16 mouse cellular contexts compared by ENCODE assay signal in the genomic region with DNA sequence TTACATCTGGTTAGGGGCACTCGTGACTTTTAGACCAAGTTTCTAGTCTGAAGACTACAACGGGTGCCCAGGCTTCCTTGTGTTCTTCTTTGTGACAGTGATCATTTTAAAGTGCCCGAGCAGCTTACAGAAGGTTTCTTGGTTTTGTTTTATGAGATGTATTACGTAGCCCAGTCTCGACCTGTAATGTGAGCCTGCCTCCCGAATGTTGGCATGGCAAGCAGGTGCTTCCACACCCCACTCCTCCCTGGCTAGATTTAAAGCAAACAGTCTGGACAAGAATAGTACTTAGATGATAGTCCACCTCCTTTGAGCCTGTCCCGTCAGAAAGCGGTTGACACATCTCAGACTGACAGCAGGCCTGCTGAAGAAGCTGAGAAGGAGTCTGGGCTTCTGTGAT. TPM values are rescaled to one million over a fixed set of nuclear protein-coding genes. Genes with fewer than 3 reads are reported as not detected.
DNase-seq lines count a peak whose midpoint lies in the region; ATAC-seq and TF ChIP-seq lines count a peak whose summit lies in the region.
"Had no signal": no experiment of that assay in that cellular context is flagged by ENCODE, and none has a peak within 500 bp of the region (broad histone marks: within the 10 kb centered on the region; RNA-seq: fewer than 3 reads in every experiment).

No protein-coding gene starts in this region.

- H3K79me2 ChIP-seq in MEL (ENCODE audit: control insufficient read depth, insufficient read depth, low read length, poor library complexity): no peaks in the 10 kb centered on the region
- H3K79me2 ChIP-seq in myocyte (ENCODE audit: control insufficient read depth, insufficient read depth): no peaks in the 10 kb centered on the region

- no peak overlapping the region for H3K4me2 ChIP-seq in heart, embryonic 15.5 days
- H3K4me2 ChIP-seq in myocyte (ENCODE audit: low read depth): no peak overlapping the region
- H3K4me2 ChIP-seq in midbrain, postnatal 0 days (ENCODE audit: low read depth, low read length, poor library complexity, severe bottlenecking): no peak overlapping the region
- H3K4me2 ChIP-seq: embryonic facial prominence, embryonic 12.5 days; hindbrain, embryonic 15.5 days had no signal

- no peak overlapping the region for H3K9ac ChIP-seq in heart, embryonic 15.5 days
- no peak overlapping the region for H3K9ac ChIP-seq in MEL (ENCODE audit: control insufficient read depth, low read depth, low read length, poor library complexity, severe bottlenecking)
- H3K9ac ChIP-seq in midbrain, postnatal 0 days (replicated peaks; ENCODE audit: low read length, poor library complexity, severe bottlenecking): no peak overlapping the region
- H3K9ac ChIP-seq: embryonic facial prominence, embryonic 12.5 days; forebrain, postnatal 0 days; hindbrain, embryonic 15.5 days had no signal

- intact Hi-C loops in heart, postnatal 14 days (cut with DNase I): no loop called here

- TF ChIP-seq POLR2A in MEL (IDR thresholded peaks at IDR 0.05; ENCODE audit: control insufficient read depth in 1 of 2, insufficient read depth in 1 of 2, low read depth in 1 of 2, low read length in 2 of 2, poor library complexity in 1 of 2): no peak
- no peak for TF ChIP-seq POLR2A in myocyte (IDR thresholded peaks at IDR 0.05; ENCODE audit: insufficient read length, low read depth)

- TF ChIP-seq EP300 in MEL (IDR thresholded peaks at IDR 0.05; ENCODE audit: low read depth in 1 of 2, low read length in 2 of 2): no peak

- no peak for TF ChIP-seq RAD21 in MEL (IDR thresholded peaks at IDR 0.05; ENCODE audit: low read depth, low read length)

- DNase-seq in frontal cortex, postnatal 36 days (ENCODE audit: low spot score in 2 of 2): no peak
- DNase-seq in heart, postnatal 14 days: no peak
- DNase-seq in MEL (ENCODE audit: low read depth, low spot score): peak; percentile 28
- DNase-seq in midbrain, postnatal 0 days (ENCODE audit: low spot score): no peak
- DNase-seq: cerebellum, adult 11-12 months; cerebellum, adult 9-10 months; forebrain, postnatal 0 days; gastrocnemius, postnatal 14 days; heart, adult 2 months had no signal

- H3K9me3 ChIP-seq in heart, embryonic 15.5 days (replicated peaks): no peaks in the 10 kb centered on the region
- H3K9me3 ChIP-seq in MEL (replicated peaks; ENCODE audit: insufficient read depth, low read length): no peaks in the 10 kb centered on the region
- no peaks in the 10 kb centered on the region for H3K9me3 ChIP-seq in midbrain, postnatal 0 days (ENCODE audit: low read length)
- H3K9me3 ChIP-seq: embryonic facial prominence, embryonic 12.5 days; hindbrain, embryonic 15.5 days had no signal

- peak overlapping the region; percentile 44; the same call in 1 of the 2 replicates for H3K27ac ChIP-seq in heart, embryonic 15.5 days
- peak overlapping the region; percentile 69; the same call in 1 of the 2 replicates for H3K27ac ChIP-seq in MEL (ENCODE audit: control insufficient read depth, low read depth, low read length)
- H3K27ac ChIP-seq in midbrain, postnatal 0 days (ENCODE audit: low read depth, low read length): no peak overlapping the region
- H3K27ac ChIP-seq: embryonic facial prominence, embryonic 12.5 days; heart, adult 2 months; hindbrain, embryonic 15.5 days had no signal

- 0 out of 2 replicates have a peak, but pooled peaks have one; percentile 4 for ATAC-seq in frontal cortex, adult (ENCODE audit: low TSS enrichment)
- ATAC-seq in heart, embryonic 15.5 days (replicated peaks; ENCODE audit: insufficient number of reproducible peaks, insufficient read depth, low FRiP score, low read depth): no peak
- ATAC-seq in midbrain, postnatal 0 days (ENCODE audit: low FRiP score): no peak
- ATAC-seq: activated CD4-positive, CD25-positive, alpha-beta regulatory T cell, adult 4 months; forebrain, postnatal 0 days; Patski had no signal

- H3K27me3 ChIP-seq in heart, embryonic 15.5 days: no peaks in the 10 kb centered on the region
- no peaks in the 10 kb centered on the region for H3K27me3 ChIP-seq in MEL (ENCODE audit: control insufficient read depth in 1 of 2, insufficient read depth in 2 of 2, low read length in 2 of 2)
- H3K27me3 ChIP-seq in myocyte (ENCODE audit: control insufficient read depth, insufficient read depth, insufficient read length): no peaks in the 10 kb centered on the region
- no peaks in the 10 kb centered on the region for H3K27me3 ChIP-seq in midbrain, postnatal 0 days (ENCODE audit: insufficient read depth, low read length)
- H3K27me3 ChIP-seq: embryonic facial prominence, embryonic 12.5 days; hindbrain, embryonic 15.5 days; Patski had no signal

- 70% methylated on average over 8 of the region's 8 CpGs for WGBS in heart, embryonic 15.5 days
- WGBS in midbrain, postnatal 0 days: 88% methylated on average over 8 of the region's 8 CpGs

- no peak for TF ChIP-seq CTCF in MEL (IDR thresholded peaks at IDR 0.05 in 2 of 3, conservative IDR thresholded peaks at IDR 0.05 in 1 of 3; ENCODE audit: control insufficient read depth in 1 of 3, insufficient read depth in 1 of 3, low read depth in 2 of 3, low read length in 3 of 3, poor library complexity in 1 of 3, severe bottlenecking in 1 of 3)
- no peak for TF ChIP-seq CTCF in midbrain, postnatal 0 days (IDR thresholded peaks at IDR 0.05)

- no peak overlapping the region for H3ac ChIP-seq in myocyte (ENCODE audit: control insufficient read depth, insufficient read length)

- H3K36me3 ChIP-seq in heart, embryonic 15.5 days: peaks cover 31% of the 10 kb centered on the region
- peaks cover 0 to 8% of the 10 kb centered on the region in 2 experiments; a peak in 2 of 4 replicates for H3K36me3 ChIP-seq in MEL (ENCODE audit: control insufficient read depth in 1 of 2, insufficient read depth in 2 of 2, low read length in 2 of 2)
- peaks cover 20% of the 10 kb centered on the region for H3K36me3 ChIP-seq in myocyte (ENCODE audit: control insufficient read depth, insufficient read depth)
- H3K36me3 ChIP-seq in midbrain, postnatal 0 days (ENCODE audit: insufficient read depth, low read length): peaks cover 37% of the 10 kb centered on the region

- no peak overlapping the region for H3K4me3 ChIP-seq in heart, embryonic 15.5 days
- no peak overlapping the region for H3K4me3 ChIP-seq in MEL (ENCODE audit: control insufficient read depth in 1 of 2, insufficient read depth in 1 of 2, low read depth in 2 of 2, low read length in 2 of 2)
- no peak overlapping the region for H3K4me3 ChIP-seq in myocyte
- no peak overlapping the region for H3K4me3 ChIP-seq in midbrain, postnatal 0 days (ENCODE audit: low read depth, low read length)
- H3K4me3 ChIP-seq: embryonic facial prominence, embryonic 12.5 days; heart, adult 2 months; hindbrain, embryonic 15.5 days had no signal

- H3K4me1 ChIP-seq in heart, embryonic 15.5 days (replicated peaks): peaks cover 19% of the 10 kb centered on the region
- peaks cover 11 to 26% of the 10 kb centered on the region in 2 experiments for H3K4me1 ChIP-seq in MEL (ENCODE audit: control insufficient read depth in 1 of 2, insufficient read depth in 2 of 2, low read length in 2 of 2)
- no peaks in the 10 kb centered on the region for H3K4me1 ChIP-seq in midbrain, postnatal 0 days (ENCODE audit: insufficient read depth, low read length)
- H3K4me1 ChIP-seq: hindbrain, embryonic 15.5 days had no signal

TF ChIP-seq in MEL, 35 proteins besides CTCF, POLR2A, EP300 and RAD21 (continues in another document):
- TF ChIP-seq BHLHE40 (IDR thresholded peaks at IDR 0.05; ENCODE audit: borderline replicate concordance, low read depth, low read length) (no peak), GABPA (IDR thresholded peaks at IDR 0.05; ENCODE audit: low read depth, low read length) (no peak), E2F4 (IDR thresholded peaks at IDR 0.05; ENCODE audit: borderline replicate concordance, low read depth, low read length) (no peak), RCOR1 (IDR thresholded peaks at IDR 0.05; ENCODE audit: low read depth, low read length) (no peak), KAT2A (conservative IDR thresholded peaks at IDR 0.05; ENCODE audit: low read depth, low read length) (no peak), MAZ (IDR thresholded peaks at IDR 0.05; ENCODE audit: low read depth, low read length) (no peak), CHD1 (IDR thresholded peaks at IDR 0.05; ENCODE audit: low read depth, low read length) (no peak), JUND (IDR thresholded peaks at IDR 0.05; ENCODE audit: low read depth, low read length) (no peak), GATA1 (IDR thresholded peaks at IDR 0.05; ENCODE audit: low read depth, low read length) (no peak), NRF1 (IDR thresholded peaks at IDR 0.05; ENCODE audit: insufficient read depth, low read depth, low read length, poor library complexity, severe bottlenecking) (no peak), NELFE (IDR thresholded peaks at IDR 0.05; ENCODE audit: low read depth, low read length) (no peak)

TF ChIP-seq in myocyte, 11 proteins besides CTCF, POLR2A, EP300 and RAD21:
- TF ChIP-seq REST (IDR thresholded peaks at IDR 0.05; ENCODE audit: insufficient read depth, insufficient read length): no peak
- TF ChIP-seq MYOG (IDR thresholded peaks at IDR 0.05; ENCODE audit: control insufficient read depth in 1 of 3, insufficient read depth in 1 of 3, insufficient read length in 2 of 3, low read depth in 2 of 3): peak in 1 of 3 experiments; percentile 26
- TF ChIP-seq TCF12 (IDR thresholded peaks at IDR 0.05; ENCODE audit: insufficient read depth, poor library complexity, severe bottlenecking): no peak
- no peak for TF ChIP-seq TCF3 (IDR thresholded peaks at IDR 0.05; ENCODE audit: insufficient read length, low read depth)
- no peak for TF ChIP-seq USF1 (IDR thresholded peaks at IDR 0.05; ENCODE audit: low read depth)
- no peak for TF ChIP-seq CEBPB (IDR thresholded peaks at IDR 0.05; ENCODE audit: insufficient read depth, poor library complexity, severe bottlenecking)
- TF ChIP-seq E2F4 (IDR thresholded peaks at IDR 0.05; ENCODE audit: insufficient read depth): no peak
- TF ChIP-seq MYOD1 (IDR thresholded peaks at IDR 0.05; ENCODE audit: control insufficient read depth in 1 of 3, insufficient read length in 2 of 3, low read depth in 2 of 3): peak in 1 of 3 experiments; percentile 65
- TF ChIP-seq POLR2AphosphoS2 (IDR thresholded peaks at IDR 0.05; ENCODE audit: insufficient read length, low read depth): peak; percentile 63
- no peak for TF ChIP-seq SRF (IDR thresholded peaks at IDR 0.05; ENCODE audit: control insufficient read depth, insufficient read length, low read depth)
- no peak for TF ChIP-seq MAX (IDR thresholded peaks at IDR 0.05; ENCODE audit: low read depth)

RNA-seq across cellular contexts. Expression of a gene that starts 9.6 kb away (rescaled TPM):
- polyA plus RNA-seq in heart, embryonic 15.5 days (2015; fragmentation: Nextera tagmentation; extraction: Ambion mirVana): 1,553 and 1,598 TPM in 2 replicates
- 100 to 1,000 TPM; 274 to 290 TPM for total RNA-seq in heart, postnatal 14 days (2021)
- 1.2 and 2.8 TPM in 2 replicates for total RNA-seq in MEL (2012; rRNA removed)
- polyA plus RNA-seq in MEL (2012; ENCODE audit: insufficient read depth in 1 of 2, insufficient read length in 2 of 2, low read depth in 1 of 2, low replicate concordance in 2 of 2, missing spikeins in 1 of 2) (1 to 10 TPM in 1 of 2 experiments, not detected in 1; 1.3 TPM), myocyte (2012; fragmentation: generic; extraction: Trizol) (442 TPM)
- 27.4 and 30.7 TPM in 2 replicates for total RNA-seq in midbrain, postnatal 0 days (2014; rRNA removed)
- polyA plus RNA-seq in midbrain, postnatal 0 days (2015; fragmentation: Nextera tagmentation; extraction: Ambion mirVana): 33.8 and 38.4 TPM in 2 replicates
- polyA plus RNA-seq: activated CD4-positive, CD25-positive, alpha-beta regulatory T cell, adult 4 months had no signal

Comparison
In these comparisons a context has a peak if more than half of its experiments do, and no peak if none do; other contexts are left out.
1. RNA of a gene that starts 9.6 kb away (polyA plus RNA-seq): 1,553 to 1,598 TPM in heart, embryonic 15.5 days, 442 TPM in myocyte (single experiment) and 33.8 to 38.4 TPM in midbrain, postnatal 0 days; 1.3 TPM in MEL; every median in the first group is over 10 times any median in the second.